Comparison of ENCODE assay signal across 16 mouse cellular contexts in the genomic region with DNA sequence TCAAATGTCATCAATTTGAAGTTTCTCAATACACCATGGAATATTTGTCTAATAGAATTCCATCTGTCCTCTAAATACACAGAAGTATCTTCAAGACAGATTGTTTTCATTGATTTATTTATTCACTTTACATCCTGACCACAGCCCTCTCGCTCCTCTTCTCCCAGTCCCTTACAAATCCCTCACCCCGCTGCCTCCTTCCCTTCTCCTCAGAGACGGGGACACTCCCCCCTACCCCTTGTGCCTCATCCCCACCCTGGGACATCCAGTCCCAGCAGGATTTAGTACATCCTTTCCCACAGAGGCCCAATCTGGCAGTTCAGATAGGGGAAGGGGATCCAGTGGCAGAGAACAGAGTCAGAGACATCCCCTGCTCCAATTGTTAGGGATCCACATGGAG.
"Had no signal": no experiment of that assay in that cellular context is flagged by ENCODE, and none has a peak within 500 bp of the region (broad histone marks: within the 10 kb centered on the region; RNA-seq: fewer than 3 reads in every experiment).

No protein-coding gene starts in this region.

- H3K36me3 ChIP-seq: neural tube, embryonic 13.5 days; neural tube, embryonic 15.5 days; stomach, embryonic 15.5 days had no signal

- DNase-seq: retina, postnatal 1 day; right cerebral cortex, adult 18-20 months; right cerebral cortex, postnatal 14 days; right cerebral cortex, postnatal 25 days; right cerebral cortex, postnatal 4 days; spleen, adult 18-20 months; thymus, adult 18-20 months; thymus, adult 2 months; thymus, postnatal 14 days; thymus, postnatal 25 days; thymus, postnatal 36 days; thymus, postnatal 4 days had no signal

- H3K27me3 ChIP-seq: neural tube, embryonic 13.5 days; neural tube, embryonic 15.5 days; stomach, embryonic 15.5 days had no signal

- H3K9me3 ChIP-seq: neural tube, embryonic 13.5 days; neural tube, embryonic 15.5 days; stomach, embryonic 15.5 days had no signal

- H3K27ac ChIP-seq: neural tube, embryonic 13.5 days; neural tube, embryonic 15.5 days; stomach, embryonic 15.5 days; stomach, postnatal 0 days had no signal

- H3K9ac ChIP-seq: neural tube, embryonic 13.5 days; neural tube, embryonic 15.5 days; stomach, embryonic 15.5 days had no signal

- H3K4me1 ChIP-seq: neural tube, embryonic 13.5 days; neural tube, embryonic 15.5 days; stomach, embryonic 15.5 days had no signal

- H3K4me2 ChIP-seq: neural tube, embryonic 13.5 days; neural tube, embryonic 15.5 days; stomach, embryonic 15.5 days had no signal

- H3K4me3 ChIP-seq: neural tube, embryonic 13.5 days; neural tube, embryonic 15.5 days; stomach, embryonic 15.5 days had no signal
